Mouse (Mus musculus): ENCODE data around the gene Vash2. TPM values are rescaled to one million over a fixed set of nuclear protein-coding genes. Genes with fewer than 3 reads are reported as not detected.

The Vash2 gene
- 0.10 TPM for polyA plus RNA-seq (2017; shearing (Covaris generic))

GRCm38 (mm10) chr1:190979100-190979563 lies at the start of gene Vash2:
Vash2 (minus strand) TSS chr1:190979296.

GRCm38 (mm10) chr1:191026021-191026713 lies 47.1 kb upstream of the Vash2 start, which contains the start of gene Flvcr1:
Flvcr1 (minus strand) TSS chr1:191026158.

GRCm38 (mm10) chr1:190924812-190925211 lies 54.3 kb downstream of the Vash2 start, which contains the start of gene Angel2:
Angel2 (plus strand) TSS chr1:190925112.

DNA sequence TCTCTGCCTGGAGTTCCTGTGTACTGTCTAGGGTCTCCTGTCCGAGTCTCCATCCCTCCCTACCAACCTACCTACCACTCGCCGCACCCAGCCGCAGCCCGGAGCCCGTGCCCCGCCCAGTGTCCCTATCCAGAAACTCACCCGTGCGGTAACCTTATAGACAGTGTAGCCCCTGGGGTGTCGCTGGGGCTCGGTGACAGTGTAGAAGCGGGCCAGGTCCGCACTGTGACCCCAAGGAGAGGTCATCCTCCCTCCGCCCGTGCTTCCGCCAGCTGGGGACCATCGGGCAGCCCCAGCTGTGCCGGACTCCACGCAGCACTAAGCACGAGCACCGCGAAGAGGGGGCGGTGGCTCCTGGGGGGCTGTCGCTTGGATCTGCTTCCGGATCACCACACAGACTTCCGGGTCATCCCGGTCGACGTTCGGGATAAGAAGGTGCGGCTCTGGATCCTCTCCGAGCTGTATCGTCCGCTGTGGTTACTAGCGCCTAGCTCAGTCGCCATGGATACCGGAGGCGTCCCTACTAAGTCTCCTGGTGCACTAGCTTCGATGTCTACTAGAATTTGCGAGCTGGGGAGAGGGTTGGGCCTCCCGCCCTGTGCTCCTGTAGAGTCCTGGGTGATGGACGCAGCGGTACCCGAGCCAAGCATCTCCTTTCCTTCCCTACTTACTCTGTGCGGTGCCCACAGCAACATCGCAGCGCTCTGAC lies 67.5 kb downstream of the Vash2 start, which contains the start of gene Rps6kc1:
Gene Rps6kc1, minus strand, starts transcription at position 356 of the 709 bp plus-strand sequence.

Other genes with a start within 250 kb of the Vash2 start
- 12.5 TPM for gene Rps6kc1, start 67.5 kb downstream of the Vash2 start, polyA plus RNA-seq (2017; shearing (Covaris generic))
- gene Angel2, start 54.2 kb downstream of the Vash2 start, polyA plus RNA-seq (2017; shearing (Covaris generic)), result 81.1 TPM
- 36.1 TPM for gene Flvcr1, start 46.9 kb upstream of the Vash2 start, polyA plus RNA-seq (2017; shearing (Covaris generic))
- not detected for gene Spata45, start 57.3 kb upstream of the Vash2 start, polyA plus RNA-seq (2017; shearing (Covaris generic))
- 9.5 TPM for gene Tatdn3, start 83.6 kb upstream of the Vash2 start, polyA plus RNA-seq (2017; shearing (Covaris generic))
- 0.89 TPM for gene Nsl1, start 83.7 kb upstream of the Vash2 start, polyA plus RNA-seq (2017; shearing (Covaris generic))
- gene Batf3, start 118.6 kb upstream of the Vash2 start, polyA plus RNA-seq (2017; shearing (Covaris generic)), result not detected
- not detected for gene Fam71a, start 185.5 kb upstream of the Vash2 start, polyA plus RNA-seq (2017; shearing (Covaris generic))
- 48.1 TPM for gene Atf3, start 238.7 kb upstream of the Vash2 start, polyA plus RNA-seq (2017; shearing (Covaris generic))

All from effector memory CD4-positive, alpha-beta T cell, adult 7 months (primary cell).